Mouse (Mus musculus) heart, embryonic 14.5 days (tissue): ENCODE results near the gene Gdpd1. TPM values are rescaled to one million over a fixed set of nuclear protein-coding genes. Genes with fewer than 3 reads are reported as not detected.

Experiments used
- ATAC-seq: fragments of 200-750 bp; cut with Nextera tagmentation; 2 replicates; pipeline ENCODE4 v1.8.0; 2017; ENCODE audit warnings: low read depth, moderate TSS enrichment; ENCODE audit not compliant: insufficient number of reproducible peaks, insufficient read depth, low FRiP score
- H3K27ac ChIP-seq, 2 experiments: fragments of 200-500 bp in 1 of 2; fragments of 300-500 bp in 1 of 2; sonication (generic) in 1 of 2; replicated peaks in 1 of 2; 2 replicates each; pipeline ENCODE4 v1.5.1; 2012 to 2014; ENCODE audit warnings: low read depth in 2 of 2, low read length in 2 of 2, control low read depth in 1 of 2, mild to moderate bottlenecking in 1 of 2, mixed read lengths in 1 of 2; ENCODE audit not compliant: control insufficient read depth in 1 of 2, insufficient read depth in 1 of 2
- H3K27me3 ChIP-seq: fragments of 300-500 bp; sonication (generic); 2 replicates; pipeline ENCODE4 v1.6.1; 2014; ENCODE audit warnings: mild to moderate bottlenecking, low read length, control low read depth; ENCODE audit not compliant: control insufficient read depth, insufficient read depth
- H3K36me3 ChIP-seq: fragments of 300-500 bp; sonication (generic); 2 replicates; pipeline ENCODE4 v1.6.1; 2014; ENCODE audit warnings: mild to moderate bottlenecking, control low read depth, low read length, mixed read lengths; ENCODE audit not compliant: control insufficient read depth, insufficient read depth
- H3K4me1 ChIP-seq, 2 experiments: fragments of 200-500 bp in 1 of 2; fragments of 300-500 bp in 1 of 2; sonication (generic) in 1 of 2; 2 replicates each; pipeline ENCODE4 v1.6.1; 2012 to 2014; ENCODE audit warnings: low read length in 2 of 2, control low read depth in 1 of 2, mixed read lengths in 1 of 2; ENCODE audit not compliant: control insufficient read depth in 2 of 2, insufficient read depth in 2 of 2
- H3K4me2 ChIP-seq: fragments of 300-500 bp; sonication (generic); 2 replicates; pipeline ENCODE4 v1.6.1; 2014; ENCODE audit warnings: mild to moderate bottlenecking, low read length
- H3K4me3 ChIP-seq, 2 experiments: fragments of 200-500 bp in 1 of 2; fragments of 300-500 bp in 1 of 2; sonication (generic) in 1 of 2; 2 replicates each; pipeline ENCODE4 v1.5.1; 2012 to 2014; ENCODE audit warnings: low read length in 2 of 2, mild to moderate bottlenecking in 2 of 2, control low read depth in 1 of 2, low read depth in 1 of 2, moderate library complexity in 1 of 2; ENCODE audit not compliant: control insufficient read depth in 1 of 2, insufficient read depth in 1 of 2
- H3K9ac ChIP-seq: fragments of 300-500 bp; sonication (generic); 2 replicates; pipeline ENCODE4 v1.6.1; 2014; ENCODE audit warnings: mild to moderate bottlenecking, low read length
- H3K9me3 ChIP-seq: fragments of 300-500 bp; sonication (generic); 2 replicates; pipeline ENCODE4 v1.6.1; 2016; ENCODE audit warnings: low read length, control low read depth; ENCODE audit not compliant: control insufficient read depth
- WGBS: fragments of 180-500 bp; shearing (Covaris S2); extraction: QIAGEN DNeasy Blood & Tissue Kit; methylation state at CpG from one replicate; pipeline ENCODE4 v1.1.7; 2014; 5-methylcytosine and 5-hydroxymethylcytosine counted together
- polyA plus RNA-seq: library from polyadenylated mRNA; unstranded; fragments of >200 nt; fragmentation: Nextera tagmentation; extraction: Ambion mirVana; gene quantifications from 2 replicates; pipeline ENCODE4 v1.2.1, GENCODE M21; 2014

The Gdpd1 gene
- polyA plus RNA-seq, 1 experiment from 2014 or later, result 30.1 TPM

DNA sequence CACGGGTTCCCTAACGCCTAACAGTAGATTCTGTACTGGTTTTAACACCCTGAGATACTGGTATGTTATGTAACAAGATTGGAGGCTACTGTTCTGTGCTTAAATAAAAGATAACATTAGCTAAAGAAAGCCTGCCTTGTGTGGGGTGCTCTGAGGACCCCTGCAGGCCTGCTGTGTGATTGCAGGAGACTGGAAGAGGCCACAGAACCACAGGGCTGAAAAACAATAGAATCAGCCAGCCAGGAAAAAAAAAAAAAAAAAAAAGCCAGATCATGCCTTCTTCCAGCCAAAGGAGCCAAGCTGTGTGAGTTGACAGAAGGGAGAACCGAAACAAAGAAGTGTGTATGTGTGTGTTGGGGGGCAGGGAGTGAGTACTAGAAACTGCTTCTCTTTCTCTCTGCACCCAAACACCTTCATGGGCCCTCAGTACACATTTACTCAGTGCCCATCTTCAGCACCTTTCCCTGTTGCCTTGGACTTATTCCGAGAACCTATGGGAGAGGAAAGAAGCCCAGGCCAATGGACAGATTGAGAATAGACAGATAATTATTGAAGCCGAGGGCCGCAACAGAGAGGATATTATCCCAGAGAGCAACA is 78.1 kb downstream of the Gdpd1 start:
- no peak for ATAC-seq
- Histone ChIP-seq H3K36me3 (peaks cover under 1% of the 10 kb centered on the region; the same call in 1 of the 2 replicates), H3K4me2 (no peak overlapping the region), H3K9ac (peak overlapping the region; percentile 57; the same call in 1 of the 2 replicates), H3K4me3 (no peak overlapping the region), H3K4me1 (peaks cover 7 to 27% of the 10 kb centered on the region in 2 experiments), H3K27me3 (no peaks in the 10 kb centered on the region), H3K9me3 (no peaks in the 10 kb centered on the region), H3K27ac (peak overlapping the region; percentile 41 to 61; a peak in 3 of 4 replicates)
- WGBS, result 36% methylated on average over 6 of the region's 6 CpGs

DNA sequence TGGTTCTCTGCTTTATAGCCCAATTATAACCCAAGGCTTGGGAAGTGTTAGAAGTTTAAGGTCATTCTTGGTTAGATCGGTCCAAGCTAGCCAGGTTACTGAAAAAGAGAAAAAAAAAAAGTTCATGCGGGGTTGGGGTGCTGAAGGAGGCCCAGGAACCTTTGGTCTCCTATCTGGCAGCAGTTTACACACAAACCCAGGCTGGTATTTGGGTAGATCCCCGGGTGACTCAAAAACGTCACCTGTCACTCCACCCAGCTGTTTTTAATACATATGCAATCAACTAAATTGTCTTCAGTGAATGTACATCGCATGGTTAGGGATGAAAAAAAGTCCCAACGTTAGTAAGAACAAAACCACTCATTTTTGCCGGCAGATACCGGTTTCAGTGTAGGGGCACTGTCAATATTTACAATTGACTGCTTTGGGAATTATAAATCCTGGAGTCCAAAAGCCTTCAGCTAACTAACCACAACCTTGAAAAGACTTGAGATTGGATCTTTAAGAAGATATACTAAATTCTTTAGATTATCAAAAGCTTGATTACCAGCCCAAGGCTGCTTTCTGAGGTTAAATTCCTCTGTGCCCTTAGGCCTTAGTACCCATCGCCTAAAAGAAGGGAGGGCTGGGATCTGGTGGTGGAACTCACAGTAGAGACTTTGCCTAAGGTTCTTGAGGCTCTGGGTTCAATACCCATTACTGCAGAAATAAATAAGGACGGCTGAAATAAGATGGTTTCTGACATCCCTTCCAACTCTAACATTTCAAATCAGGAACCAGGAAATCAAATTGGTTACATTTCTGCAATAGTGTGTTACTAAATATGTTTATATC is 78.9 kb downstream of the Gdpd1 start:
- Histone ChIP-seq H3K4me3 (no peak overlapping the region), H3K9ac (peak overlapping the region; percentile 67; the same call in 1 of the 2 replicates), H3K36me3 (peaks cover 5% of the 10 kb centered on the region; the same call in 1 of the 2 replicates), H3K4me1 (peaks cover 11 to 34% of the 10 kb centered on the region in 2 experiments), H3K27ac (peak overlapping the region in 1 of 2 experiments; percentile 83; a peak in 2 of 4 replicates), H3K27me3 (no peaks in the 10 kb centered on the region), H3K4me2 (peak overlapping the region; percentile 82; the same call in 1 of the 2 replicates), H3K9me3 (no peaks in the 10 kb centered on the region)
- 53% methylated on average over 10 of the region's 10 CpGs for WGBS
- no peak for ATAC-seq

DNA sequence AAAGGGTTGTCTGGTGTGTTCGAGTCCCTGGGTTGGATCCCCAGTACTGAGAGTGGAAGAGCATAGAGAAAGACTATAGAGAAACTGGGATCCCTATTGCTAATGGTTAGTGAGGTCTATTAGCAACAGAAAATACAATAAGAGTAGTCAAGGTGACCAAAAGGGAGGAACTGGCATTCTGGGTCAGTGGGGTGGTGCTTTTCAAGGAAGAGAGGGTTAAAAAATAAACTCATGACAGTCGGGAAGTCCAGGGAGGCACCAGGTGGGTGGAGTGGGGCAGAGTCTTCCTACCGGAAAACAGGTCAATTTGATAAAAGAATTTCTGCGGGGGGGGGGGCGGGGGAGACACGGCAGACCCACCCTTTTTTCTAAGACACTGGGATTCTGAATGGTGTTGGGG is 79.5 kb downstream of the Gdpd1 start:
- Histone ChIP-seq H3K9ac (peak overlapping the region; percentile 67), H3K27ac (peak overlapping the region; percentile 83), H3K36me3 (peaks cover 6% of the 10 kb centered on the region; the same call in 1 of the 2 replicates), H3K4me2 (peak overlapping the region; percentile 82), H3K4me3 (peak overlapping the region; percentile 45 to 87), H3K9me3 (no peaks in the 10 kb centered on the region), H3K27me3 (no peaks in the 10 kb centered on the region), H3K4me1 (peaks cover 14 to 41% of the 10 kb centered on the region in 2 experiments)
- no peak for ATAC-seq
- 19% methylated on average over 6 of the region's 6 CpGs for WGBS

DNA sequence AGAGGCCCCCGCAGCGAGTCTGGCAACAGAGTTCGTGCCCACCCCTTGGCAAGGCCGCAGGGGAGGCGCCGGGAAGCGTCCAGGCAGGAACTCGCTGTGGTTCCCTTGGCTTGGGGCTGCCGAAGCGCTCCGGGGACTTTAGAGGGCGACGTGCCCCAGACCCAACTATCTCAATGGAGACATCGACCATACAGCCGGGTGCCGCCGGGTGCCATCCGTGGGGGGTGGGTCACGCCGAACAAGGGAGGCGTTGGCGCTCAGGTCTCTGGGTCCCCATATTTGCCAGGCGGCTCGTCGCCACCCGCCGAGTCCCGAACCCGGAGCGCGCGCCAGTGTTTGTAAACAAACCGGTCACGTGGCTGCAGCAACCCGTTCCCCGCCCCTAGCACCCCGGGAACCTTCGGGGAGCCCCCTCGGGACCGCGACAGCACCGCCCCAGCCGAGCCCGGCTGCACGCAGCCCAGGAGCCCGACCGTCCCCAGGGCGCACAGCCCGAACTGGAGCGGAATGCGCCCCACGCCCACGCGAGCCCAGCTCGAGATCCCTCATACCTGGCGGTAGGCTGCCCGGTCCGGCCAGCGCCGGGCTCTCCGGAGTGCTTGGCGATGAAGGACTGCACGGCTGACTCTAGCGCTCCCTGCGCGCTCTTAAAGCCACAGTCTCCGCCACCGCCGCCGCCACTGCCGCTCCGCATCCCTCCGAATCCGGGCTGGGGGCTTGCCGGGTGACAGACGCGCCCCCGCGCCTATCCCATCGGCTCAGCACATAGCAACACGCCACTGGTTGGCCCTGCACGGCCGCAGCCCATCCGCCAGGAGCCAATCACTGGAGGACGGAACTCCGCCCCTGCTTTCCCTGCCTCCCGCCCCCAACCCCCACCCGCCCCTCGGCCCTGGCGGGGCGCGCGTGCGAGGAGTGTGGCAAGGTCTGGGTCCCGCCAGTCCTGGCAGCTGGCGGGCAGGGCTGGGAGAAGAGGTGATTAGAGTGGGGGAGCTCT is 80.5 kb downstream of the Gdpd1 start, which contains the start of gene Ypel2:
Ypel2 (minus strand) TSS at position 667 of the 997 bp plus-strand sequence.
- Histone ChIP-seq H3K9ac (peak within 1 kb of the TSS; percentile 91), H3K27me3 (no peaks in the 10 kb centered on the region), H3K36me3 (peaks cover 12% of the 10 kb centered on the region; the same call in 1 of the 2 replicates), H3K4me3 (peak within 1 kb of the TSS; percentile 87 to 90), H3K4me2 (peak within 1 kb of the TSS; percentile 82), H3K4me1 (peaks cover 16 to 49% of the 10 kb centered on the region in 2 experiments), H3K9me3 (no peaks in the 10 kb centered on the region), H3K27ac (peak within 1 kb of the TSS; percentile 94 to 96)
- peak; percentile 98 for ATAC-seq
- under 1% methylated on average over 96 of the region's 96 CpGs for WGBS

DNA sequence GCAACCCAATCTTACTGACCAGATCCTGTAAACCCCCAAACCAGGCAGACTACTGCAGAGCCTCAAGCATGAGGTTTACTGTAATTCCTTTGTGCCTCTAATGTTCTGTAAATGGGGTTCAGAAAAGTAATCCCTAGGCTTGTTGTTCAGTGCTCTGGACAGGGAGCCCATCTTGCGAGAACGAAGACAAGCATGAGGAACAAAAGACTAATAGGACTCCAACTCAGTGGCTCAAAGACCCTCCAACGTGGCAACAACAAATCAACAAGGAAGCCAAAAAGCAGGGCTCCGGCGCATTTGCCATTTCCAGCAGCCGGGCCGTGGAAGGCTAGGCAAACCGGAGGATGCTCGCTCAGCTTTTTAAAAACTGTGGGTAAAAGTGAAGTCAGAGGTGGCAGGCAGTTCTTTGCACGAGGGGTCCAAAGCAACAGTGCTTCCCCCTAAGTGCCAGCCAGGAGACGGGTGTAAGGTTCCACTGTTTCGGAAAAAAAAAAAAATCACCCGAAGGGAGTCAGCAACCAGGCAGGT is 81.3 kb downstream of the Gdpd1 start:
- Histone ChIP-seq H3K9me3 (no peaks in the 10 kb centered on the region), H3K9ac (peak overlapping the region; percentile 91), H3K4me2 (peak overlapping the region; percentile 82), H3K4me1 (peaks cover 16 to 57% of the 10 kb centered on the region in 2 experiments), H3K36me3 (peaks cover 12% of the 10 kb centered on the region), H3K27me3 (no peaks in the 10 kb centered on the region), H3K4me3 (peak overlapping the region; percentile 87 to 90), H3K27ac (peak overlapping the region; percentile 94 to 96)
- ATAC-seq, result no peak
- WGBS, result under 1% methylated on average over 13 of the region's 13 CpGs

DNA sequence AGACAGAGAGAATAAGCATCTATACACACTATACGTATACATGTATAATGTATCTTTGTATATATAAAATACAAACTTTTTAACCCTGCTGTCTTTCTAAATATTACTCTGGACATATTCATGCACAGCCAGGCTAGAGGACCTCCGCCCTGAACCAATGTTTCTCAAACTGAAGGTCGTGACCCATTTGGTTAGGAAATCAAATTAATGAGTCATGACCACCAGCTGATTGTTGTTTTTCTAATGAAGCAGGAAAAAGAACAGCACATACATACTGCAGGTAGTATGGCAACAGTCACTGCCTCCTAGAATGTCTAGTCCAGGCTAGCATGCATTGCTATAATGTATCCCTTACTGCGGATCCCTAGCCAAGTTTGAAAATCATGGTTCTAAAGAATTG is 82.6 kb downstream of the Gdpd1 start:
- peak overlapping the region; percentile 82 for H3K4me2 ChIP-seq
- 84% methylated on average over 4 of the region's 4 CpGs for WGBS
- peak overlapping the region in 1 of 2 experiments; percentile 87; a peak in 3 of 4 replicates for H3K4me3 ChIP-seq
- H3K27ac ChIP-seq, result peak overlapping the region in 1 of 2 experiments; percentile 96; a peak in 2 of 4 replicates
- no peaks in the 10 kb centered on the region for H3K9me3 ChIP-seq
- peaks cover 19% of the 10 kb centered on the region for H3K36me3 ChIP-seq
- ATAC-seq, result no peak
- peaks cover 16 to 64% of the 10 kb centered on the region in 2 experiments for H3K4me1 ChIP-seq
- peak overlapping the region; percentile 91 for H3K9ac ChIP-seq
- no peaks in the 10 kb centered on the region for H3K27me3 ChIP-seq
